ENCODE assay signal across 8 mouse cellular contexts in the genomic region with DNA sequence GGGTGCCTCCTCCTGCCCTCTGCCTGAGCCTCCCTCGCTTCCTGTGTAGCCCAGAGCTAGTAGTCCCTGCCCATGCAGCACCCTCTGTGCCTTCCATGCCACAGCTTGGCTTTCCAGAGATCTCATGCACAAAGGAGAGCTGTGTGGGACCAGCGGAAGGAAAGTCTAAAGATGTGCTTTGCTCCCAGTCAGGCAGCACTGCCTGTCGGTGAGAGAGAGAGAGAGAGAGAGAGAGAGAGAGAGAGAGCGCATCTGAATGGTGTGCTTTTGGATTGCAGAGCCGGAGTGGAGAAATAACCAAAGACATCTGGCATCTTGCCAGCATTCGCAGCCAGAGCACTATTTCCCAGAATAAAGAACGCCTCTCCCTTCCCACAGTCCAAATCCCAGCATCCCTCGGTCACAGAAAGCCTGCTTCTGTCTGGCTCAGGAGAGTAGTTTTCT.
DNase-seq lines count a peak whose midpoint lies in the region; ATAC-seq and TF ChIP-seq lines count a peak whose summit lies in the region.

No protein-coding gene starts in this region.

- peaks cover 22% of the 10 kb centered on the region for H3K4me1 ChIP-seq in hindbrain, embryonic 12.5 days
- peaks cover 54% of the 10 kb centered on the region for H3K4me1 ChIP-seq in limb, embryonic 13.5 days
- no peaks in the 10 kb centered on the region for H3K4me1 ChIP-seq in thymus, adult 2 months (replicated peaks; ENCODE audit: control insufficient read depth, insufficient read depth, low read length)

- 38% methylated on average over 8 of the region's 8 CpGs for WGBS in hindbrain, embryonic 12.5 days
- WGBS in limb, embryonic 13.5 days = 25% methylated on average over 8 of the region's 8 CpGs
- 76% methylated on average over 8 of the region's 8 CpGs for WGBS in thymus, adult 2 months

- DNase-seq in embryo, embryonic 10 days (ENCODE audit: low spot score) = peak; percentile 2
- DNase-seq in embryo, embryonic 10.5 days (ENCODE audit: low spot score) = no peak
- DNase-seq in adrenal gland, postnatal 14 days = peak; percentile 70
- DNase-seq in frontal cortex, adult 2 months (ENCODE audit: extremely low spot score in 1 of 2, low spot score in 1 of 2) = peak; percentile 24 to 81
- DNase-seq in right cerebral cortex, postnatal 14 days = peak; percentile 59
- no peak for DNase-seq in thymus, adult 2 months

- H3K27ac ChIP-seq in hindbrain, embryonic 12.5 days = peak overlapping the region; percentile 64
- peak overlapping the region; percentile 35; the same call in 1 of the 2 replicates for H3K27ac ChIP-seq in limb, embryonic 13.5 days
- no peak overlapping the region for H3K27ac ChIP-seq in thymus, adult 2 months (ENCODE audit: control insufficient read depth, insufficient read depth, low read length)

- no peaks in the 10 kb centered on the region for H3K9me3 ChIP-seq in hindbrain, embryonic 12.5 days (replicated peaks)
- H3K9me3 ChIP-seq in limb, embryonic 13.5 days = no peaks in the 10 kb centered on the region

- ATAC-seq in hindbrain, embryonic 12.5 days (ENCODE audit: low FRiP score) = peak; percentile 67
- 0 out of 2 replicates have a peak, but pooled peaks have one; percentile 16 for ATAC-seq in limb, embryonic 13.5 days (ENCODE audit: low FRiP score, low read depth)

- TF ChIP-seq CTCF in thymus, adult 2 months (IDR thresholded peaks at IDR 0.05; ENCODE audit: borderline replicate concordance, control insufficient read depth, extremely low read depth, insufficient read depth, low read length, poor library complexity) = no peak

- no peaks in the 10 kb centered on the region for H3K27me3 ChIP-seq in hindbrain, embryonic 12.5 days
- no peaks in the 10 kb centered on the region for H3K27me3 ChIP-seq in limb, embryonic 13.5 days
- no peaks in the 10 kb centered on the region for H3K27me3 ChIP-seq in thymus, adult 2 months (ENCODE audit: control insufficient read depth, insufficient read depth, low read length)

- H3K4me2 ChIP-seq in hindbrain, embryonic 12.5 days (replicated peaks) = no peak overlapping the region; the same call in 1 of the 2 replicates
- H3K4me2 ChIP-seq in limb, embryonic 13.5 days (replicated peaks) = 0 out of 2 replicates have a peak overlapping the region, but pooled peaks have one; percentile 12

- no peaks in the 10 kb centered on the region for H3K36me3 ChIP-seq in hindbrain, embryonic 12.5 days
- no peaks in the 10 kb centered on the region for H3K36me3 ChIP-seq in limb, embryonic 13.5 days
- no peaks in the 10 kb centered on the region for H3K36me3 ChIP-seq in thymus, adult 2 months (ENCODE audit: control insufficient read depth, insufficient read depth, low read length)

- no peak overlapping the region for H3K9ac ChIP-seq in hindbrain, embryonic 12.5 days
- 0 out of 2 replicates have a peak overlapping the region, but pooled peaks have one; percentile 8 for H3K9ac ChIP-seq in limb, embryonic 13.5 days

- H3K4me3 ChIP-seq in hindbrain, embryonic 12.5 days = no peak overlapping the region
- H3K4me3 ChIP-seq in limb, embryonic 13.5 days = no peak overlapping the region
- H3K4me3 ChIP-seq in thymus, adult 2 months (ENCODE audit: control insufficient read depth, insufficient read depth, low read length) = no peak overlapping the region

- TF ChIP-seq POLR2A in thymus, adult 2 months (IDR thresholded peaks at IDR 0.05; ENCODE audit: control insufficient read depth, extremely low read depth, insufficient read depth, low read length, poor library complexity) = no peak

Comparison
In these comparisons a context has a peak if more than half of its experiments do, and no peak if none do; other contexts are left out.
1. DNase-seq: peak in embryo, embryonic 10 days (single experiment), adrenal gland, postnatal 14 days (single experiment), frontal cortex, adult 2 months (2 of 2) and right cerebral cortex, postnatal 14 days (single experiment); none in embryo, embryonic 10.5 days (single experiment) and thymus, adult 2 months (single experiment).